Mouse (Mus musculus): ENCODE results near the gene Ccno. TPM values are rescaled to one million over a fixed set of nuclear protein-coding genes. Genes with fewer than 3 reads are reported as not detected.
"Not testable (repeated sequence)": the region's sequence is repeated elsewhere in the genome, so short reads cannot be mapped to it uniquely, and the experiment has no call there.

The Ccno gene
- polyA plus RNA-seq, 1 experiment from 2014 or later: 0.87 TPM

GRCm38 (mm10) chr13:112996407-112996806 is 8.8 kb downstream of the Ccno start:
- Histone ChIP-seq H3K9ac (ENCODE audit: low read length) (no peak overlapping the region), H3K36me3 (ENCODE audit: control insufficient read depth, insufficient read depth) (no peaks in the 10 kb centered on the region), H3K4me1 (ENCODE audit: control insufficient read depth, insufficient read depth, low read length) (peaks cover 13% of the 10 kb centered on the region), H3K27ac (ENCODE audit: low read length) (no peak overlapping the region), H3K4me2 (ENCODE audit: low read depth, low read length) (no peak overlapping the region), H3K27me3 (ENCODE audit: control insufficient read depth, insufficient read depth, low read length) (peaks cover 64% of the 10 kb centered on the region), H3K4me3 (ENCODE audit: low read length) (no peak overlapping the region), H3K9me3 (replicated peaks; ENCODE audit: control insufficient read depth, low read length) (no peaks in the 10 kb centered on the region)
- ATAC-seq (replicated peaks; ENCODE audit: extremely low read depth, insufficient read depth, low FRiP score): no peak
- 43% methylated on average over 4 of the region's 4 CpGs for WGBS

GRCm38 (mm10) chr13:112997369-112997768 is 9.8 kb downstream of the Ccno start:
- Histone ChIP-seq H3K4me3 (ENCODE audit: low read length) (no peak overlapping the region), H3K9ac (ENCODE audit: low read length) (no peak overlapping the region), H3K9me3 (replicated peaks; ENCODE audit: control insufficient read depth, low read length) (no peaks in the 10 kb centered on the region), H3K4me1 (ENCODE audit: control insufficient read depth, insufficient read depth, low read length) (peaks cover 13% of the 10 kb centered on the region), H3K4me2 (ENCODE audit: low read depth, low read length) (no peak overlapping the region), H3K27me3 (ENCODE audit: control insufficient read depth, insufficient read depth, low read length) (peaks cover 59% of the 10 kb centered on the region), H3K27ac (ENCODE audit: low read length) (no peak overlapping the region), H3K36me3 (ENCODE audit: control insufficient read depth, insufficient read depth) (no peaks in the 10 kb centered on the region)
- WGBS: 58% methylated on average over 6 of the region's 6 CpGs
- ATAC-seq (replicated peaks; ENCODE audit: extremely low read depth, insufficient read depth, low FRiP score): no peak

GRCm38 (mm10) chr13:112998427-112999201 is 11.0 kb downstream of the Ccno start:
- Histone ChIP-seq H3K36me3 (ENCODE audit: control insufficient read depth, insufficient read depth) (no peaks in the 10 kb centered on the region), H3K4me3 (ENCODE audit: low read length) (peak overlapping the region; percentile 50), H3K4me2 (ENCODE audit: low read depth, low read length) (peak overlapping the region; percentile 72), H3K4me1 (ENCODE audit: control insufficient read depth, insufficient read depth, low read length) (peaks cover 7% of the 10 kb centered on the region), H3K27ac (ENCODE audit: low read length) (no peak overlapping the region), H3K9ac (ENCODE audit: low read length) (peak overlapping the region; percentile 6; the same call in 1 of the 2 replicates), H3K27me3 (ENCODE audit: control insufficient read depth, insufficient read depth, low read length) (peaks cover 47% of the 10 kb centered on the region), H3K9me3 (replicated peaks; ENCODE audit: control insufficient read depth, low read length) (no peaks in the 10 kb centered on the region)
- ATAC-seq (replicated peaks; ENCODE audit: extremely low read depth, insufficient read depth, low FRiP score): no peak
- WGBS: 1% methylated on average over 46 of the region's 46 CpGs

GRCm38 (mm10) chr13:113000090-113000489 is 12.5 kb downstream of the Ccno start:
- Histone ChIP-seq H3K9ac (ENCODE audit: low read length) (no peak overlapping the region), H3K27ac (ENCODE audit: low read length) (no peak overlapping the region), H3K9me3 (replicated peaks; ENCODE audit: control insufficient read depth, low read length) (no peaks in the 10 kb centered on the region), H3K4me2 (ENCODE audit: low read depth, low read length) (no peak overlapping the region), H3K27me3 (ENCODE audit: control insufficient read depth, insufficient read depth, low read length) (peaks cover 32% of the 10 kb centered on the region), H3K4me3 (ENCODE audit: low read length) (no peak overlapping the region), H3K4me1 (ENCODE audit: control insufficient read depth, insufficient read depth, low read length) (no peaks in the 10 kb centered on the region), H3K36me3 (ENCODE audit: control insufficient read depth, insufficient read depth) (no peaks in the 10 kb centered on the region)
- ATAC-seq (replicated peaks; ENCODE audit: extremely low read depth, insufficient read depth, low FRiP score): no peak
- WGBS: 69% methylated on average over 3 of the region's 3 CpGs

DNA sequence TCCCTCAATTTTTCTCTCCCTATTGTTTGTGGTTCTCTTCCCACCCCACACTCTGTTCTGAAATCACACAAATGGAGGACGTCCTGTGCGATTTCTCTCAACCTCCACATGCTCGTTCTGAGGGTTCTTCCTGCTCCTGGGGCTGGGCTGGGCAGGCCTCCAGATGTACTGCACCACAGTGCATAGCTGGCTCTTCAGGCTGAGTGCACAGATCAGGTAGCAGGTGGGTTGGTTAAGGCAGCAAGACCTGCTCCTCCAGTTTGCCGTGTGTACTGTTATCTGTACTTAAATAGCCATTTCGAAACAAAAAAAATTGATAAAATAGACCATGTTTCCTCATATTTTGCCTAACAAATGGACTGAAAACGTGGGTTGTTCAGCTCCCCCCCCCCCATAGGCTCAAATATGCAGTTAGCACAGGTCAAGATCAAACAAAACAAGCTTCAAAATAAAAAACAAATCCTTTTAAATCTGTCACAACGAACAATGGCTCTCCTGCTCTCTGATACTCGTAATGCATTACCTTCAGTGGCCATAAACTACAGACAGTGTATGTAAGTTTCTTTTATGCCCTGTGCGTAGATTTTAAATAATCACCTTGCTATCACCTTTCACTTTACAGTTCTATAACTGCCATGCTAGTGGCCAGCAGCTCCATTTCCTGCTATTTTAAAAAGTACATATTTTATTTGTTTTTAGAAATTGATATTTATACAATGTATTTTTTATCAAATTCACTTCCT is 13.1 kb downstream of the Ccno start:
- no peak for ATAC-seq (replicated peaks; ENCODE audit: extremely low read depth, insufficient read depth, low FRiP score)
- H3K9ac ChIP-seq (ENCODE audit: low read length): no peak overlapping the region
- H3K9me3 ChIP-seq (replicated peaks; ENCODE audit: control insufficient read depth, low read length): no peaks in the 10 kb centered on the region
- H3K27ac ChIP-seq (ENCODE audit: low read length): no peak overlapping the region
- no peak overlapping the region for H3K4me2 ChIP-seq (ENCODE audit: low read depth, low read length)
- no peak overlapping the region for H3K4me3 ChIP-seq (ENCODE audit: low read length)
- H3K27me3 ChIP-seq (ENCODE audit: control insufficient read depth, insufficient read depth, low read length): peaks cover 26% of the 10 kb centered on the region
- H3K36me3 ChIP-seq (ENCODE audit: control insufficient read depth, insufficient read depth): no peaks in the 10 kb centered on the region
- no peaks in the 10 kb centered on the region for H3K4me1 ChIP-seq (ENCODE audit: control insufficient read depth, insufficient read depth, low read length)
- 59% methylated on average over 9 of the region's 9 CpGs for WGBS

DNA sequence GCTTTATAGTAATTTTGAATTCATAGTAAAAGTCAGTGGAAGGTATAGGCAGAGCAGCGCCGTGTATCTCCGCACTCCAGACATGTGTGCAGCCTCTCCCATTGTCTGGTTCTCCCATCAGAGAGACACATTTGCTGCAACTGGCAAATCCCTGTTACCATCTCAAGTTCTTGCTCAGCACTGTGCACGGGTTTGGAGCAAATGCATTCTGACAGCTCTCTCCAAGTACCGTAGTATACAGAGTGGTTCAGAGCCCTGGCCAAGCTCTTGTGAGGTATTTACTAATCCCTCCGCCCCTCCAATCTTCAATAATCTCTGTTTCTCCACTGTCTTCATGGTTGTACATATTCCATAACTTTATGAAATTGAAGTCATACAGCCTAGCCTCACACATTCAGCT is 25.1 kb downstream of the Ccno start:
- H3K4me3 ChIP-seq (ENCODE audit: low read length): peak overlapping the region; percentile 57
- H3K4me1 ChIP-seq (ENCODE audit: control insufficient read depth, insufficient read depth, low read length): peaks cover 6% of the 10 kb centered on the region; the same call in 1 of the 2 replicates
- H3K36me3 ChIP-seq (ENCODE audit: control insufficient read depth, insufficient read depth): no peaks in the 10 kb centered on the region
- WGBS: 63% methylated on average over 6 of the region's 6 CpGs
- H3K4me2 ChIP-seq (ENCODE audit: low read depth, low read length): peak overlapping the region; percentile 70
- H3K27me3 ChIP-seq (ENCODE audit: control insufficient read depth, insufficient read depth, low read length): no peaks in the 10 kb centered on the region
- no peak for ATAC-seq (replicated peaks; ENCODE audit: extremely low read depth, insufficient read depth, low FRiP score)
- no peaks in the 10 kb centered on the region for H3K9me3 ChIP-seq (replicated peaks; ENCODE audit: control insufficient read depth, low read length)
- H3K27ac ChIP-seq (ENCODE audit: low read length): no peak overlapping the region
- H3K9ac ChIP-seq (ENCODE audit: low read length): no peak overlapping the region

DNA sequence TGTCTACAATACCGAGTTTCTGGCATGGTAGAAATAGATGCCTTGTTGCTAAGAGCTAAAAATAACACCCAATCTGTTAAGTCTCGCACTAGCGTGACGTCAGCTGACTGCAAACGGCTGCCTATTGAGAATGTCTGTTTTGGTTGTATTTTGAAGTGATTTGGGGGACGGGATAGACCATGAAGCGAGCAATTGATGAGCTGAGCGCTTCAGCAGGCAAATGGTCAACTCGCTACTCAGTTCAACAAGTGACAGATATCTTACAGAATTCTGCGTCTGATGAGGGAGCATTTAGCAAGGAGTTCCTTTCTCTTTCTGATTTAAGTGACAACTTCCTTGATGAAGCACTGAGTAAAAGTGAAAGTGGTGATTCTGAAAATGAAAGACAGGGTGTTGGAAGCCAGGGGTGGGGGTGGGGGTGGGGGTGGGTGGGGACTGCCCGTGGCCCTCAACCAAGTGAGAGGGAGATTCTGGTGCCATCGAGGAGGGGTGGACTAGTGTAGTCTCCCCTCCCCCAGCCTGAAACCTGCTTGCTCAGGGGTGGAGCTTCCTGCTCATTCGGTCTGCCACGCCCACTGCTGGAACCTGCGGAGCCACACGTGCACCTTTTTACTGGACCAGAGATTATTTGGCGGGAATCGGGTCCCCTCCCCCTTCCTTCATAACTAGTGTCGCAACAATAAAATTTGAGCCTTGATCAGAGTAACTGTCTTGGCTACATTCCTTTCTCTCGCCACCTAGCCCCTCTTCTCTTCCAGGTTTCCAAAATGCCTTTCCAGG is 25.8 kb downstream of the Ccno start:
- peak overlapping the region; percentile 70 for H3K4me2 ChIP-seq (ENCODE audit: low read depth, low read length)
- peak; percentile 37 for ATAC-seq (replicated peaks; ENCODE audit: extremely low read depth, insufficient read depth, low FRiP score)

GRCm38 (mm10) chr13:113021521-113021920 is 33.9 kb downstream of the Ccno start:
- ATAC-seq (replicated peaks; ENCODE audit: extremely low read depth, insufficient read depth, low FRiP score): no peak
- Histone ChIP-seq H3K4me1 (ENCODE audit: control insufficient read depth, insufficient read depth, low read length) (no peaks in the 10 kb centered on the region), H3K36me3 (ENCODE audit: control insufficient read depth, insufficient read depth) (no peaks in the 10 kb centered on the region), H3K27me3 (ENCODE audit: control insufficient read depth, insufficient read depth, low read length) (no peaks in the 10 kb centered on the region), H3K4me3 (ENCODE audit: low read length) (no peak overlapping the region), H3K27ac (ENCODE audit: low read length) (no peak overlapping the region), H3K4me2 (ENCODE audit: low read depth, low read length) (no peak overlapping the region), H3K9me3 (replicated peaks; ENCODE audit: control insufficient read depth, low read length) (no peaks in the 10 kb centered on the region), H3K9ac (ENCODE audit: low read length) (no peak overlapping the region)
- 76% methylated on average over 2 of the region's 2 CpGs for WGBS

More for the DNA sequence above, 25.8 kb downstream of the Ccno start:
- H3K27me3 ChIP-seq (ENCODE audit: control insufficient read depth, insufficient read depth, low read length); H3K4me1 ChIP-seq (ENCODE audit: control insufficient read depth, insufficient read depth, low read length); H3K36me3 ChIP-seq (ENCODE audit: control insufficient read depth, insufficient read depth); H3K27ac ChIP-seq (ENCODE audit: low read length); H3K9me3 ChIP-seq (replicated peaks; ENCODE audit: control insufficient read depth, low read length): not testable (repeated sequence)
- Histone ChIP-seq H3K4me3 (ENCODE audit: low read length) (peak overlapping the region; percentile 57), H3K9ac (ENCODE audit: low read length) (peak overlapping the region; percentile 64; the same call in 1 of the 2 replicates)
- WGBS: 25% methylated on average over 18 of the region's 20 CpGs
